In genomic region chr2:173050604-173051382, GRCm38 (mm10) we compare ENCODE assay signal across 9 mouse cellular contexts. TPM values are rescaled to one million over a fixed set of nuclear protein-coding genes. Genes with fewer than 3 reads are reported as not detected.
A peak's percentile ranks its signal among the peaks of the same experiment; 100 is the strongest.
DNase-seq lines count a peak whose midpoint lies in the region; ATAC-seq and TF ChIP-seq lines count a peak whose summit lies in the region.
"Had no signal": no experiment of that assay in that cellular context is flagged by ENCODE, and none has a peak within 500 bp of the region (broad histone marks: within the 10 kb centered on the region; RNA-seq: fewer than 3 reads in every experiment).

No protein-coding gene starts in this region.

- TF ChIP-seq CTCF in gastrocnemius, adult 2 months (IDR thresholded peaks at IDR 0.05), result no peak

- H3K9ac ChIP-seq in neural tube, embryonic 12.5 days, result peak overlapping the region; percentile 0; the same call in 1 of the 2 replicates
- H3K9ac ChIP-seq in neural tube, embryonic 15.5 days (replicated peaks), result no peak overlapping the region

- H3K4me1 ChIP-seq in neural tube, embryonic 12.5 days, result peaks cover 20% of the 10 kb centered on the region
- H3K4me1 ChIP-seq in neural tube, embryonic 15.5 days, result no peaks in the 10 kb centered on the region

- H3K9me3 ChIP-seq in neural tube, embryonic 12.5 days, result no peaks in the 10 kb centered on the region
- no peaks in the 10 kb centered on the region for H3K9me3 ChIP-seq in neural tube, embryonic 15.5 days (replicated peaks)

- intact Hi-C loops in gastrocnemius, adult 2 months (cut with DNase I), result no loop called here
- intact Hi-C loops in gastrocnemius, postnatal 36 days (cut with DNase I), result no loop called here

- DNase-seq in gastrocnemius, adult 2 months, result peak; percentile 16
- DNase-seq in gastrocnemius, postnatal 36 days, result no peak
- peak; percentile 60 for DNase-seq in retina, embryonic 14.5 days (ENCODE audit: low spot score)
- DNase-seq in urinary bladder, postnatal 4 days (ENCODE audit: low spot score in 2 of 2), result no peak
- DNase-seq in cerebellum, adult 8-10 months, result no peak
- DNase-seq: cerebellum, adult 18-20 months had no signal

- WGBS in neural tube, embryonic 12.5 days, result 39% methylated on average over 8 of the region's 8 CpGs
- 47% methylated on average over 8 of the region's 8 CpGs for WGBS in neural tube, embryonic 15.5 days

- no peak overlapping the region for H3K4me2 ChIP-seq in neural tube, embryonic 12.5 days (replicated peaks)
- no peak overlapping the region for H3K4me2 ChIP-seq in neural tube, embryonic 15.5 days

- ATAC-seq in neural tube, embryonic 12.5 days (ENCODE audit: low FRiP score, low read depth), result no peak
- ATAC-seq in neural tube, embryonic 15.5 days (ENCODE audit: low FRiP score), result no peak
- 0 out of 2 replicates have a peak, but pooled peaks have one; percentile 32 for ATAC-seq in erythroblast, adult 5-6 weeks (replicated peaks; ENCODE audit: low FRiP score, poor library complexity, severe bottlenecking)

- no peak overlapping the region for H3K4me3 ChIP-seq in gastrocnemius, adult 2 months
- H3K4me3 ChIP-seq in neural tube, embryonic 12.5 days, result no peak overlapping the region
- no peak overlapping the region for H3K4me3 ChIP-seq in neural tube, embryonic 15.5 days (replicated peaks)

- H3K36me3 ChIP-seq in neural tube, embryonic 12.5 days, result no peaks in the 10 kb centered on the region
- no peaks in the 10 kb centered on the region for H3K36me3 ChIP-seq in neural tube, embryonic 15.5 days

- peak overlapping the region; percentile 6 for H3K27ac ChIP-seq in gastrocnemius, adult 2 months
- no peak overlapping the region for H3K27ac ChIP-seq in neural tube, embryonic 12.5 days
- no peak overlapping the region for H3K27ac ChIP-seq in neural tube, embryonic 15.5 days (replicated peaks)

- H3K27me3 ChIP-seq in neural tube, embryonic 12.5 days (replicated peaks), result 0 out of 2 replicates have a peak, but pooled peaks cover 3% of the 10 kb centered on the region
- H3K27me3 ChIP-seq in neural tube, embryonic 15.5 days (replicated peaks), result no peaks in the 10 kb centered on the region

RNA-seq across cellular contexts. Expression of gene Rbm38, which starts 30.5 kb away (rescaled TPM):
- 100 to 1,000 TPM; 181 to 246 TPM for total RNA-seq in gastrocnemius, adult 2 months (2021)
- 100 to 1,000 TPM; 180 to 220 TPM for total RNA-seq in gastrocnemius, postnatal 36 days (2021)
- 48.2 and 52.0 TPM in 2 replicates for polyA plus RNA-seq in neural tube, embryonic 12.5 days (2016; fragmentation: Nextera tagmentation; extraction: Ambion mirVana)
- polyA plus RNA-seq in neural tube, embryonic 15.5 days (2015; fragmentation: Nextera tagmentation; extraction: Ambion mirVana), result 11.5 and 22.7 TPM in 2 replicates
- total RNA-seq in erythroblast, adult 5-6 weeks (2015; ENCODE audit: low replicate concordance), result 1,075 and 1,106 TPM in 2 replicates
- 502 and 855 TPM in 2 replicates for total RNA-seq in erythroblast, adult 5-6 weeks (2017; ENCODE audit: low replicate concordance)

RNA-seq across cellular contexts. Expression of gene Rae1, which starts 50.9 kb away (rescaled TPM):
- 10 to 100 TPM; 12.4 to 14.4 TPM for total RNA-seq in gastrocnemius, adult 2 months (2021)
- total RNA-seq in gastrocnemius, postnatal 36 days (2021), result 10 to 100 TPM; 11.4 to 12.8 TPM
- polyA plus RNA-seq in neural tube, embryonic 12.5 days (2016; fragmentation: Nextera tagmentation; extraction: Ambion mirVana), result 120 and 123 TPM in 2 replicates
- 109 and 117 TPM in 2 replicates for polyA plus RNA-seq in neural tube, embryonic 15.5 days (2015; fragmentation: Nextera tagmentation; extraction: Ambion mirVana)
- total RNA-seq in erythroblast, adult 5-6 weeks (2015; ENCODE audit: low replicate concordance), result 46.4 and 52.5 TPM in 2 replicates
- 59.4 and 91.0 TPM in 2 replicates for total RNA-seq in erythroblast, adult 5-6 weeks (2017; ENCODE audit: low replicate concordance)

Comparison
In these comparisons a context has a peak if more than half of its experiments do, and no peak if none do; other contexts are left out.
1. DNase-seq: peak in gastrocnemius, adult 2 months (single experiment) and retina, embryonic 14.5 days (single experiment); none in gastrocnemius, postnatal 36 days (0 of 2), urinary bladder, postnatal 4 days (0 of 2) and cerebellum, adult 8-10 months (single experiment).